Mouse (Mus musculus): ENCODE data around the gene Fyb2. TPM values are rescaled to one million over a fixed set of nuclear protein-coding genes. Genes with fewer than 3 reads are reported as not detected.
"Not testable (repeated sequence)": the region's sequence is repeated elsewhere in the genome, so short reads cannot be mapped to it uniquely, and the experiment has no call there.

The Fyb2 gene
- total and polyA plus RNA-seq, 3 experiments, result 0.55 to 0.78 TPM; not detected in 1

DNA sequence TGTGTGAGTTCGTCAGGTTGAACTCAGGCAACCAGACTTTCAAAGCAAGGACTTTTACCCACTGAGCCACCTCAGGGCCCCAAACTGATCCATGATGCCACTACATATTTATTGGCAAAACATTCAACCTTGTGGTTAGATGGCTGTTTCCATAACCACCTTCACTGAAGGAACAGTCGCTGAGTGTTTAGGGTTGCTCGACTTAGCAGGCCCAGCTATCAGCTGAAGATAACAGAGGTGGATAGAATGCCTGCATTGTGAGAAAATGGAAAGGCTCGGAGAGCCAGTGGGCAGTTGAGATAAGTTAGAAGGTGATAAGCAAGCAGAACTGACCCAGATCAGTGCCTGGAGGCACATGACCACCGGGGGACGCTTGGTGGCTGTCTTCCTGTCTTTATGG is 26.3 kb downstream of the Fyb2 start:
- no peak for DNase-seq

DNA sequence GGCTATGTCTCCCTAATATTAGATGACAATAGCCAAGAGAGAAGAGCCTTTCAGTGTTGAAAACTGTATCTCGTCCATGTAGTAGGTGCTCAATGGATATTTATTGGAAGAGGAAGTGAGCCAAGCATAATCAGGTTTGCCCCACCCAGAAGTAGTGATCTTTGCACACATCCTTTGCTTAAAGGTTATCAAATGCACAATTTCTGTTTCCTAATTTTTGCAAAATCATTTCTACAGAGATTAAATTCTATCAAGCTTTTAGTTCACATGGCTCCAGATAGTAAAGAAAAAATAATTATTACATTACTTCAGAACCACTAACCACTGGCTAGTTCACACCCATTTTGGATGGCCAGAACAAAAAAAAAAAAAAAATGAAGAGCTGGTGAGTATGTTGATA is 28.6 kb downstream of the Fyb2 start:
- DNase-seq, result no peak

DNA sequence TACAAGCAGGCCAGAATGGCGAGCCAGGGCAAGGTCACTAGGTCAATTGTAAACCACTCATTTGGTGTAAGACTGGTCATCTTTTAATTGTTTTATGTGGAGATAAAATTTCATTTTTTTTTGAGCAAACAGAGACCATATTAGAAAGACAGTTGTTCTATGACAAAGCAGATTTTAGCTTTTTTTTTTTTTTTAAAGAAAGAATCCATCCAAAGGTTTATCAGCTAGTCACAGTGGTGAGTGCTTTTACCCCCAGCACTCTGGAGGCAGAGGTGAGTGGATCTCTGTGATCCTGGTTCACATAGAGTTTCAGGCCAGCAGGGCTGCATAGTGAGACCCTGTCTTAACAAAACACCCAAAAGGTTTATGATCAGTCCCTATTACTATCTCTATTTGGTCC is 31.2 kb downstream of the Fyb2 start:
- no peak for DNase-seq

DNA sequence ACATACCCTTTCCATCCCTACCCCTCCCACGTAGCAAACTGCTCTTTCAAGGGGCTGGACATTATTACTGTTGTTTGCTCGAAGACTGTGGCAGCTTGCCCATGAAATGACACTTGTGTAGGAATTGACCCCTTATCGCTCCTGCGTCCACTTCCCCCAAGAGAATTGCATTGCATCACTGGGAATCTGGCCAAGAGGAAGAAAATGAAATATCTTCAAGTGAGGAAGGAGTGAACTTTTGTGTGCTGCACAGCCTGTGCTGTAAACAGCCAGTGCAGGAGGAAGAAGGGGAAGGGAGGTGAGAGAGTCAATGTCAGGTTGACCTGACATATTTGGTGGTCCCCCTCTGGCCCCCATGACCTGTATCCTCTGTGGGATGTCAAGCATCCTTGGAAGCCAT is 35.6 kb downstream of the Fyb2 start:
- peak; percentile 14 for DNase-seq

GRCm38 (mm10) chr4:104949304-104949703 is 36.0 kb downstream of the Fyb2 start:
- DNase-seq, result no peak

DNA sequence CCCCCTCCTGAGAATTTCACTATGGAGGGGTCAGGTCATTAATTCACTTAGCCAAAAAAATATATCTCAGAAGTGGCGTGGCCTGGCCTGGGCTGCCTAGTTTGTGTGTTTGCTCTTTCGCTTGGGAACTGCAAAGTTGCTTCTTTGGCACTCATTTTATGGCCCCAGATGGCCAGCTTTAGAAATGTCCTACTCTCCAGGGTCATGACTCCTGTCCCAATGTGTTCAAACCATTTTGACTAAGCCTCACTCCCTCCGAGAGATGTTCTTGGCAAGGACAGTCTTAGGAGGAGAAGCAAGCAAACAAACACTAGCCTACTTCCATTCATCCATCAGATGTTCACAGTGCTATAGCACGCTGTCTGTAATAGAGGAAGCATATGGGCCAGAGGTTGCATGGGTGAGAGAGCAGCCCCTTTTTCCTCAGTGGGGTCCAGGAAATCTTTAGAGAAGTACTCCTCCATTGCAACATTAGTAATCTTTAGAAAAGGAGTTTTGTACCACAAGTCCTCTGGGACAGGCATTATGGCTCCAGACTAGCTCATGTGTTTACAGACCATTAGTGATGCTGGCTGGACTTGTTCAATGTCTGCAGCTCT is 38.1 kb downstream of the Fyb2 start:
- DNase-seq, result no peak

DNA sequence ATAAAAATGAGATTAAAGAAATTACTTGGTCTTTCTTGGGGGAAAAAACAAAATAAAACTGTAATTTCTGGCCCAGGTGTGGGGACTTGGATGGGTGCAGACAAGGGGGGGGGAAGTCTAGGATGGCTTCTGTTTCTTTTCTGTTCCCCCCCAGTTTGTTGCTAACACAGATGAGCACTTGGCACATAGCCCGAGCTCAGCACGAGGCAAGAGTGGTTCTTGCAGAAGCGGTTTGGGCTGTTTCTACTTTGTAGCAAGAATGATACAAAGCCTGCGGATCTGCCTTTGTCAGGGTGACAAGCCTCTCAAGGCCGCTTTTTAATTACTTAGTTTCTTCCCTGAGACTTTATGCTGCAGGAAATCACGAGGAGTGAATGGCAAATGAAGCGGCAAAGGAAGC is 43.4 kb downstream of the Fyb2 start:
- DNase-seq, result no peak

GRCm38 (mm10) chr4:104961431-104961830 is 48.2 kb downstream of the Fyb2 start:
- no peak for DNase-seq

DNA sequence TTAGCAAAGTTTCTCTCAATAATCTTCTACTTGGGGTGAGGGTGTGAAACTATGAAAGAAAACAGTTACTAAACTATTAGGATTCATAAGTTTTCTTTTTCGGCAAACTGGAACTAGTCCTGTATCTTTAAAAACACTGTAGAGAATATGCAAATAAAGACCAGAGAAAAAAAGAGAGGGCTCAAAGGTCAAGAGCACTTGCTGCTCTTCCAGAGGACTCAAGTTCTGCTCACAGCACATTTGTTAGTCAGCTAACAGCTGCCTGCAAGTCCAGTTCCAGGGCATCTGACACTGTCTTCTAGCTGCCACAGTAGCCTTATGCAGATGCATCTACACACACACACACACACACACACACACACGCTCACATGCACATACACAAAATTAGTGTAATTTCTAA is 59.4 kb downstream of the Fyb2 start:
- no peak for DNase-seq

- peak; percentile 33 for DNase-seq
Measured at GRCm38 (mm10) chr4:104975162-104975830, 62.0 kb downstream of the Fyb2 start.

DNA sequence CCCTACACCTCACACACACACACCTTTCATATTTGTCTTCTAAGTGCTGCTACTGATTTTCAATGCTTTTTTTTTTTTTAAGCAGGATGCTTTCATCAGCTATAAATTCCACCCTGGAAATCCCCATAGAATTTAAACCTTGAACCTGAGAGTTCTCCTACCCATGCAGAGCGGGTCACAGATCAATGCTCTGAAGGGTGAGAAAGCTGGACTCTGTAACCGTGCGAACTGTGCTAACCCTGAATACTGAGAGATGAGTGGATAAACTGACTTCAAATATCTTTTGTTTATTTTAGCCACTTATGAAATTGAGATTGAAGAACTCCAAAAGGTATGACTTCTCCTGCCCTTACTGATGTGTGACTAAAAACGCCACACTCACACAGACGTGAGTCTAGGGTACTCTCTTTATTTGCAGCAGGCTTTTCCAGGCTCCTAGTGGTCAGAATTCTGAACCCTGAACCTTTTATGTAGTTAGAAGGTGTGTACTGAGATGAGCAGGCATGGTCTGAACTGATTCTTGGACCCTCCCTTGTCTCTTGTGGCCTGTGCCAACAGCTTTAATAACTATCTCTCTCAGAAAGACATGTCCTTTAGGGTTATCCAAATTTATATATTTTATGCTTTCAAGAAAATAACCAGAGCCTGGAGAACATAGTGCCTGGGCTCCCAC is 72.8 kb downstream of the Fyb2 start:
- DNase-seq, result no peak

- DNase-seq, result no peak
Measured at GRCm38 (mm10) chr4:104987631-104988030, 74.4 kb downstream of the Fyb2 start.

DNA sequence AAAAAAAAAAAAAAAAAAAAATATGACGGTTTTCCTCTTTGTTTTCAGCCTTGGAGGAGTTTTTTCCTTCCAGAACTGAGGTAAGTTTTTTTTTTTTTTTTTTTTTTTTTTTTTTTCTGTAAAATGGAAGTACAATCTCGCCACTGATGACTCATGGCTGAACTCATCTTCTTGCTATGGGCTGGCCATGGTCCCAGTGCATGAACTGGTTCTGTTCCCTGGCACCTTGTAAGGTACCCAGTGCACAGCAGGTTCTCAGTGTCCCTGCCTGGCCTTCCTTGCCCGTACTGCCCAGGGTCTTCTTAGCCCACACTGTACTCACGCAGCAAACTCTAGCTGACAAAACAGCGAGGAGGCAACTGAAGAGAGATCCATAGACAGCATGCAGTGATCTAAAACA is 74.8 kb downstream of the Fyb2 start:
- peak; percentile 49 for DNase-seq

DNA sequence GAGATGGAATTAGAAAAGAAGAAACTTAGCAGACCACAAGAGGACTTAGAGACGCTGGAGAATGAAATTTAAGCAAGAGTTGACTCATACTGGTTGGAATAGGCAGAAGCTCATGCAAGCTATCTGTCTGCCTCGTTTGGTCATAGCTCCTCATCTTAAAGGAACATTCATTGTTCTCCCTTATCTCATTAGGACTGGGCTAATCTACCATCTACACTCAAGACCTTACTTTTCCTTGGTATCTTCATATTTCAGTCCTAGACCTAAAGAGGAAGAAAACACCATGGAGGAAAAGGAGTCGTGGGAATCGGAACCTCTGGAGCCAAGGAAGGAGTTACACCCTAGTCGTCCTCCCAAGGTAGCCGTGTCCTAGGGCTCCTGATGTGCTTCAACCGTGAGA is 75.5 kb downstream of the Fyb2 start:
- no peak for DNase-seq

- no peak for DNase-seq
Measured at GRCm38 (mm10) chr4:104990016-104990415, 76.8 kb downstream of the Fyb2 start.

- DNase-seq, result no peak
Measured at GRCm38 (mm10) chr4:104990686-104991085, 77.4 kb downstream of the Fyb2 start.

- DNase-seq, result no peak
Measured at GRCm38 (mm10) chr4:104992271-104992670, 79.0 kb downstream of the Fyb2 start.

DNA sequence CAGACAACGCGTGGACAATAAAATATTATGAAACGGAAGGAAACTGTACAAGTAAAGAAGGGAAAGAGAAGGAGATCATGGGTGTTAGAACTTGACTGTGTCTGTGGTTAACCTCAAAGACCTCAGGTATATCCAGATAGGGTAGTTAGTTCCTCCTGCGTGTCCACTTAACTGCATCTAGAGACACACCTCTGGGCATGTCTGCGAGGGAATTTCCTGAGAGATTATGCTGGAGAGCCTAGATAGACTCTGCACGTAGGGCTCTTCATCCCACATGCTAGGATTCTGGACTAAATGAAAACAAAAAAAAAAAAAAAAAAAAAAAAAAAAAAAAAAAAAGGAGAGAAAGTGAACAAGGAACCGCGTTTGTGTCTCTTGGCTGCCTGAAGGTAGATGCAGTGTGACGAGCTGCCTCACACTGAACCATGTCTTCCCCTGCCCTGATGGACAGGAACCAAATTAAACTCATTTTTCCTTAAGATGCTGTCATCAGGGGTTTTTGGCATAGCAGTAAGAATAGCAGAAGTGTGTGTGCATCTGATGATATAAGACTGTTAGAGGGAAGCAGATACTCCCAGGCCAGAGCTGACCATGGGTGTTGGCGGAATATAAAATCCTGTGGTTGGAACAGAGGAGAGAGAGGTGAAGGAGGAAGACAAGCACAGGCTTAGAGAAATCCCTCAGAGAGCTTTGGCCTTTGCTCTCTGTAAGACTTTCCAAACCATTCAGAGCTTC is 80.1 kb downstream of the Fyb2 start:
- no peak for DNase-seq

- DNase-seq, result no peak
Measured at GRCm38 (mm10) chr4:104999702-105000101, 86.4 kb downstream of the Fyb2 start.

DNA sequence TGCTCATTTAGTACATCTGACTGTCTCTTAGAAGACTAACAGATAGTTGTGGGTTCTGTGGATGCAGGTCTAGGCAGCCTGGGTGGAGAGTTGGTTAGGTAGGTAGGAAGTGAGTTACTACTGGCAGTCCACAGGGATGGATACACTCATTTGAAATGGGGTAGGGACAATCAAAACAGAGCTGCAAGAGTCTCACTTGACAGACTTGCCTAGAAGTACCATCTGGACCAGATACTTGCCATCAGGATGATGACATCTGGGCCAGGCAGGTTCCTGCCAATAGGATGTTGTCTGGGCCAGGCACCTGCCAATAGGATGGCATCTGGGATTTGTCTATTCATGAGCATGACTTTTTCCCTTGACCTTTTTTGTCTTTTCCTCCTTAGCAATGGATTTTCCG is 88.5 kb downstream of the Fyb2 start:
- DNase-seq, result no peak

DNA sequence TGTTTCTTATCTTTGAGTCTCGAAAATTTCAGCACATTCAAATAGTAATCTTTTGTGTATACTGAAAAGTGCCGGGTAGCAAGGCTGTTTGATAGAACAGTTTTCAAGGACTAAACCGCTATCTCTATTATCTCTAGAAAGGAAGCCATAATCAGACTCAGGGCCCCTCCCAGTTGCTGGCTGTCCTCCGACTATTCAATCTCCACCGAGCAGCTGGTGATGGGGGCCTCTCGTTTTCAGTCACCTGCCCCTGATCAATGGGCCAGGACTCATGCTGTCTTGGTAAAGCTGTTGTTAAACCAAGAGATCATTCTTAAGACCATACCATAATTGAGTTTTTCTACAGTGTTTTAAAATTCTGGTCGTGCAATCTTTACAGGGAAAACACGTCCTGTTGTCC is 90.9 kb downstream of the Fyb2 start:
- DNase-seq, result no peak

GRCm38 (mm10) chr4:105004649-105005048 is 91.4 kb downstream of the Fyb2 start:
- DNase-seq, result not testable (repeated sequence)

All from adrenal gland, adult 2 months (tissue).